ENCODE assay signal across 16 mouse cellular contexts in the genomic region with DNA sequence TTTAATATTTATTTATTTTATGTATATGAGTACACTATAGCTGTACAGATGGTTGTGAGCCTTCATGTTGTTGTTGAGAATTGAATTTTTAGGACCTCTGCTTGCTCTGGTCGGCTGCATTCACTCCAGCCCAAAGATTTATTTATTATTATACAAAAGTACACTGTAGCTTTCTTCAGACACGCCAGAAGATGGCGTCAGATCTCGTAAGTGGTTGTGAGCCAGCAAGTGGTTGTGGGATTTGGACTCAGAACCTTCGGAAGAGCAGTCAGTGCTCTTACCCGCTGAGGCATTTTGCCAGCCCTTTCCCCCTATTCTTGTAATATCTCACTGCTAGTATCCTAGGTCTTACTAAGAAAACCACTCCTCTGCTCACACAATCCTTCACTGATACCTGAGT.
DNase-seq lines count a peak whose midpoint lies in the region; ATAC-seq and TF ChIP-seq lines count a peak whose summit lies in the region.
"Had no signal": no experiment of that assay in that cellular context is flagged by ENCODE, and none has a peak within 500 bp of the region (broad histone marks: within the 10 kb centered on the region; RNA-seq: fewer than 3 reads in every experiment).

No protein-coding gene starts in this region.

- no peaks in the 10 kb centered on the region for H3K4me1 ChIP-seq in forebrain, postnatal 0 days (ENCODE audit: insufficient read depth)
- no peaks in the 10 kb centered on the region for H3K4me1 ChIP-seq in forebrain, embryonic 12.5 days
- H3K4me1 ChIP-seq: limb, embryonic 15.5 days had no signal

- DNase-seq in forebrain, postnatal 0 days, result no peak
- no peak for DNase-seq in layer of hippocampus, adult 2 months (ENCODE audit: low spot score in 2 of 2)
- no peak for DNase-seq in layer of hippocampus, postnatal 14 days (ENCODE audit: low spot score in 2 of 2)
- peak; percentile 26 for DNase-seq in 3T3-L1 (ENCODE audit: low read depth, low spot score)
- DNase-seq in NIH3T3 (ENCODE audit: low read depth), result peak; percentile 52
- no peak for DNase-seq in adrenal gland, postnatal 25 days
- DNase-seq in thymus, postnatal 25 days, result no peak
- DNase-seq: cerebellum, adult 18-20 months; heart, postnatal 10 days; kidney, adult 9 months; right cerebral cortex, adult 18-20 months; thymus, postnatal 4 days had no signal

- 65% methylated on average over 6 of the region's 6 CpGs for WGBS in forebrain, postnatal 0 days
- 64% methylated on average over 6 of the region's 6 CpGs for WGBS in forebrain, embryonic 12.5 days

- H3K9ac ChIP-seq in forebrain, postnatal 0 days, result no peak overlapping the region
- no peak overlapping the region for H3K9ac ChIP-seq in forebrain, embryonic 12.5 days
- H3K9ac ChIP-seq: limb, embryonic 15.5 days had no signal

- peak; percentile 9; the same call in 1 of the 2 replicates for TF ChIP-seq CTCF in forebrain, postnatal 0 days (IDR thresholded peaks at IDR 0.05; ENCODE audit: low read depth)
- peak; percentile 51 for TF ChIP-seq CTCF in layer of hippocampus, adult 2 months (conservative IDR thresholded peaks at IDR 0.05)

- no peaks in the 10 kb centered on the region for H3K9me3 ChIP-seq in forebrain, postnatal 0 days (ENCODE audit: low read length)
- no peaks in the 10 kb centered on the region for H3K9me3 ChIP-seq in forebrain, embryonic 12.5 days
- H3K9me3 ChIP-seq: limb, embryonic 15.5 days had no signal

- H3K27me3 ChIP-seq in forebrain, postnatal 0 days (ENCODE audit: insufficient read depth, low read length), result no peaks in the 10 kb centered on the region
- no peaks in the 10 kb centered on the region for H3K27me3 ChIP-seq in forebrain, embryonic 12.5 days
- H3K27me3 ChIP-seq: limb, embryonic 15.5 days had no signal

- no peak overlapping the region for H3K4me3 ChIP-seq in forebrain, postnatal 0 days (ENCODE audit: low read depth, low read length)
- H3K4me3 ChIP-seq in forebrain, embryonic 12.5 days (replicated peaks), result no peak overlapping the region
- H3K4me3 ChIP-seq in layer of hippocampus, adult 2 months, result no peak overlapping the region
- H3K4me3 ChIP-seq: limb, embryonic 15.5 days; myocyte had no signal

- no peak overlapping the region for H3K27ac ChIP-seq in forebrain, postnatal 0 days (ENCODE audit: low read depth, low read length)
- H3K27ac ChIP-seq in forebrain, embryonic 12.5 days, result no peak overlapping the region
- H3K27ac ChIP-seq in layer of hippocampus, adult 2 months, result no peak overlapping the region
- H3K27ac ChIP-seq: limb, embryonic 15.5 days had no signal

- H3K4me2 ChIP-seq in forebrain, postnatal 0 days (ENCODE audit: low read depth), result no peak overlapping the region
- H3K4me2 ChIP-seq in forebrain, embryonic 12.5 days, result no peak overlapping the region
- H3K4me2 ChIP-seq: limb, embryonic 15.5 days; midbrain, embryonic 11.5 days had no signal

- peaks cover 4% of the 10 kb centered on the region; the same call in 1 of the 2 replicates for H3K36me3 ChIP-seq in forebrain, postnatal 0 days (ENCODE audit: insufficient read depth)
- H3K36me3 ChIP-seq in forebrain, embryonic 12.5 days (replicated peaks), result no peaks in the 10 kb centered on the region
- H3K36me3 ChIP-seq: limb, embryonic 15.5 days had no signal

- no peak for ATAC-seq in forebrain, postnatal 0 days
- no peak for ATAC-seq in forebrain, embryonic 12.5 days (ENCODE audit: low FRiP score)

Comparison
In these comparisons a context has a peak if more than half of its experiments do, and no peak if none do; other contexts are left out.
1. DNase-seq: peak in 3T3-L1 (single experiment) and NIH3T3 (single experiment); none in forebrain, postnatal 0 days (single experiment), layer of hippocampus, adult 2 months (0 of 2), layer of hippocampus, postnatal 14 days (0 of 2), adrenal gland, postnatal 25 days (single experiment) and thymus, postnatal 25 days (single experiment).